Comparison of ENCODE assay signal across 8 mouse cellular contexts in genomic region chr2:14295334-14295733, GRCm38 (mm10).
DNase-seq lines count a peak whose midpoint lies in the region; ATAC-seq lines count a peak whose summit lies in the region.

No protein-coding gene starts in this region.

- H3K27ac ChIP-seq in midbrain, embryonic 11.5 days (ENCODE audit: low read depth, low read length): no peak overlapping the region

- peak; percentile 60 for ATAC-seq in inflammation-experienced regulatory T-cells, adult 6 months
- peak; percentile 91 for ATAC-seq in midbrain, embryonic 11.5 days (ENCODE audit: low FRiP score)
- no peak for ATAC-seq in erythroblast, adult 5-6 weeks (replicated peaks; ENCODE audit: low FRiP score, poor library complexity, severe bottlenecking)

- 40% methylated on average over 5 of the region's 5 CpGs for WGBS in midbrain, embryonic 11.5 days

- H3K27me3 ChIP-seq in midbrain, embryonic 11.5 days (ENCODE audit: control insufficient read depth, insufficient read depth, low read length): no peaks in the 10 kb centered on the region

- peak; percentile 92 for DNase-seq in R1 (ENCODE audit: low read depth, low spot score)
- DNase-seq in cerebellum, adult 8-10 months: peak; percentile 88
- DNase-seq in frontal cortex, postnatal 14 days (ENCODE audit: low spot score in 2 of 2): peak; percentile 71 to 87
- DNase-seq in left cerebral cortex, adult 8-10 months (ENCODE audit: low spot score in 2 of 2): peak; percentile 61 to 75
- peak; percentile 96 for DNase-seq in midbrain, embryonic 11.5 days (ENCODE audit: low spot score, missing footprints)
- peak; percentile 86 for DNase-seq in skeletal muscle tissue, adult 2 months (ENCODE audit: low read depth, low spot score)

- no peaks in the 10 kb centered on the region for H3K9me3 ChIP-seq in midbrain, embryonic 11.5 days (ENCODE audit: control insufficient read depth, low read length)

- H3K4me1 ChIP-seq in midbrain, embryonic 11.5 days (ENCODE audit: control insufficient read depth, insufficient read depth, low read length): no peaks in the 10 kb centered on the region

- no peak overlapping the region for H3K9ac ChIP-seq in midbrain, embryonic 11.5 days (ENCODE audit: low read length)

- H3K4me2 ChIP-seq in midbrain, embryonic 11.5 days: no peak overlapping the region

- no peak overlapping the region for H3K4me3 ChIP-seq in midbrain, embryonic 11.5 days (ENCODE audit: low read depth, low read length)

- no peaks in the 10 kb centered on the region for H3K36me3 ChIP-seq in midbrain, embryonic 11.5 days (ENCODE audit: control insufficient read depth, insufficient read depth, low read length)
